Mouse (Mus musculus): ENCODE measurements at regions not wholly inside any gene's neighbourhood (a gene's known extent, or its start where the extent isn't known, plus 50 kb on each side); places are given as distances from the start of the nearest gene placed in this dataset.

DNA sequence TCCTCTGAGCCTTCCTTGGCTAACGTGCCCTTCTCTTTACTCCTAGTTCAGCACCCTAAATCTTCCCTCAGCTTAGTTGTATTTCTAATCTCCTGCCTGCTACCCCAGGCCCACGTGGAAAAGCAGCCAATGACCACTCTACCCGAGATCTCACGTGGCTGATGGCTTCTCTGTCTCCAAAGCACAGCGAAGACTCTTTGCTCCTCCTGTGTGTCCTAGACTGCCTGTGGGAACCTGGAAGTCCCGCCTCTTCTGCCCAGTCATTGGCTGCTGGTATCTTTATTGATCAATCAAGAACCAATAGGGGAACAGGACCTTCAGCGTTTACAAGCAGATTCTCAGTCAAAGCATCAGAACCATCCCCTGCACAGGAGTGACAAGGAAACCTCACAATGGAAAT lies 54.8 kb downstream of the Gm19935 start:
- Histone ChIP-seq H3K4me1 (ENCODE audit: control insufficient read depth, insufficient read depth, low read length) (no peaks in the 10 kb centered on the region), H3K4me2 (ENCODE audit: low read depth, low read length) (no peak overlapping the region), H3K9me3 (ENCODE audit: control insufficient read depth, low read length) (no peaks in the 10 kb centered on the region), H3K27ac (ENCODE audit: low read length) (no peak overlapping the region), H3K9ac (ENCODE audit: low read depth, low read length) (no peak overlapping the region), H3K4me3 (ENCODE audit: low read length) (no peak overlapping the region), H3K36me3 (ENCODE audit: control insufficient read depth, insufficient read depth, low read length) (no peaks in the 10 kb centered on the region), H3K27me3 (replicated peaks; ENCODE audit: control insufficient read depth, insufficient read depth, low read length) (no peaks in the 10 kb centered on the region)
- 75% methylated on average over 7 of the region's 7 CpGs for WGBS
- no peak for ATAC-seq

DNA sequence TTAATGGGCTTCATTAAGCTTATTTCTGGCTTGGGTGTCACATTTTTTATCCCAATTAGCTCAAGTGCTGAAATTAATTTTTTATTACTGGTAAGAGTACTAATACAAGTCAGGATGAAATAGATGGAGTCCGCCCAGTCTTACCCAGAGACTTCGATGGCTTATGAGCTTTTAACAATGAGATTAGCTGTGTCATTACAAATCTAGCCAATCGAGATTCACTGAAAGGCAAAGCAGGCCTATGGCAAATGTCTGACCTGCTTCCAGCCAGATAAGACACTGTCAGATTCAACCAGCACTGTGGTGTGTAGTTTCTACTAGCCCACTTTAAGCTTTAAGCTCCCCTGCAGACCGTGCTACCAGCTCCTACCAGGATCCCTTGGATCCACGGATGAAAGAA lies 55.2 kb downstream of the Gm19935 start:
- WGBS: 89% methylated on average over 5 of the region's 5 CpGs
- ATAC-seq: no peak
- no peak overlapping the region for H3K27ac ChIP-seq (ENCODE audit: low read length)
- H3K9me3 ChIP-seq (ENCODE audit: control insufficient read depth, low read length): no peaks in the 10 kb centered on the region
- H3K36me3 ChIP-seq (ENCODE audit: control insufficient read depth, insufficient read depth, low read length): no peaks in the 10 kb centered on the region
- H3K9ac ChIP-seq (ENCODE audit: low read depth, low read length): no peak overlapping the region
- H3K4me1 ChIP-seq (ENCODE audit: control insufficient read depth, insufficient read depth, low read length): no peaks in the 10 kb centered on the region
- H3K4me3 ChIP-seq (ENCODE audit: low read length): no peak overlapping the region
- no peak overlapping the region for H3K4me2 ChIP-seq (ENCODE audit: low read depth, low read length)
- no peaks in the 10 kb centered on the region for H3K27me3 ChIP-seq (replicated peaks; ENCODE audit: control insufficient read depth, insufficient read depth, low read length)

DNA sequence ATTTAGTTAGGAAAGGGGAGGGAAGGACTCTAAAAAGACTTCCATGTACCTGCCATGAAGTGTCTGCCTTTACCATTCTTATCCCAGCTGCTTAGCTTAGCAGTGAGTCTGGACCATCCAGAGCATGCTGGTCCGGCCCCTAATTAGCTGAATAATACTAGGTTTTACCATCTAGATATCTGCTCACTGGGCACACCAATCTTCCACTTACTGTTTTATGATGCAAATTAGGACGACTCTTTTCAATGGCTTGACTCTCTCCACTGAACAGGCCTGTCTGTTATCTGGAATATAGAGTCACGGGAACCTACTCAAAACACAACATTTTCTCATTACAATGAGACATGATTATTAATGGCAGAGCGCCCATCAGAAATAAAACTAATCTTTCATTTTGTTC lies 55.7 kb downstream of the Gm19935 start:
- Histone ChIP-seq H3K27me3 (replicated peaks; ENCODE audit: control insufficient read depth, insufficient read depth, low read length) (no peaks in the 10 kb centered on the region), H3K9me3 (ENCODE audit: control insufficient read depth, low read length) (no peaks in the 10 kb centered on the region), H3K9ac (ENCODE audit: low read depth, low read length) (no peak overlapping the region), H3K4me3 (ENCODE audit: low read length) (no peak overlapping the region), H3K4me1 (ENCODE audit: control insufficient read depth, insufficient read depth, low read length) (no peaks in the 10 kb centered on the region), H3K36me3 (ENCODE audit: control insufficient read depth, insufficient read depth, low read length) (no peaks in the 10 kb centered on the region), H3K27ac (ENCODE audit: low read length) (no peak overlapping the region), H3K4me2 (ENCODE audit: low read depth, low read length) (no peak overlapping the region)
- 78% methylated on average over 4 of the region's 4 CpGs for WGBS
- no peak for ATAC-seq

DNA sequence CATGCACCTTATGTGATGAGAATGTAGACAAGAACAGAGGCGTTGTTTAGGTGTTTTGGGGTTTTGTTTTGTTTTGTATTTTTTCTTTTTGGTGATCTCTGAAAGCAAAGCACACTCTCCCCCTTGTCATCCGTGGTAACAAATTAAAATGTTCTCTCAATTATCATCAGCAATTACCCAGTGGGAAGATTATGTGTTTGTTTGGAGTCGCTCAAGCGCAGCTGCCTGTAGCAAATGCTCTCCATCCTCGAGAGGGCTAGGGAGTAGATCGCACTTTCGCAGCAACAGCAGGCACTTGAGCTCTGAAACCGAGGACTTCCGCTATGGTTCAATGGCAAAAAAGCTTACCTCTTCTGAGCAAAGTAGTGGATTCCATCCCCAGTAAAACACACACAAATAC lies 57.7 kb downstream of the Gm19935 start:
- Histone ChIP-seq H3K9me3 (ENCODE audit: control insufficient read depth, low read length) (no peaks in the 10 kb centered on the region), H3K27me3 (replicated peaks; ENCODE audit: control insufficient read depth, insufficient read depth, low read length) (no peaks in the 10 kb centered on the region), H3K36me3 (ENCODE audit: control insufficient read depth, insufficient read depth, low read length) (no peaks in the 10 kb centered on the region), H3K27ac (ENCODE audit: low read length) (no peak overlapping the region), H3K9ac (ENCODE audit: low read depth, low read length) (no peak overlapping the region), H3K4me2 (ENCODE audit: low read depth, low read length) (no peak overlapping the region), H3K4me1 (ENCODE audit: control insufficient read depth, insufficient read depth, low read length) (no peaks in the 10 kb centered on the region), H3K4me3 (ENCODE audit: low read length) (no peak overlapping the region)
- WGBS: 81% methylated on average over 9 of the region's 9 CpGs
- ATAC-seq: no peak

DNA sequence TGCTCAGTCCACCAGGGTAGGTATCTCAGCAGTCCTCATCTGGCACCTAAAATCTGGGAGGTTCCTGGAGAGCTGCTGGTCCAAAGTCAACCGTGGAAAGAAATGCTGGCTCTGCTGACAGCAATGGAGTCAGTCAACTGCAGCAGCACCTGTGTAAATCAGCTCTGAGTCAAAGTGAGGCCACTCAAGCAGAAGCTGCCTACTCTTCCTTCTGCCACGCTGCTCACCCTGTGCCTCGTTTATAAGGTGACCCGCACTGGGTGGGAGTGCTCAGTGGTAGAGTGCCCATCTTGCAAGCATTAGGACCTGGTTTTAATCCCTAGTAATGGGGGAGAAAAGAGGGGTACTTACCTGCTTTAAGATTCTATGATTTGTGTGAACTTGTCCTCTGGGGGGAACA lies 62.2 kb downstream of the Gm19935 start:
- H3K36me3 ChIP-seq (ENCODE audit: control insufficient read depth, insufficient read depth, low read length): no peaks in the 10 kb centered on the region
- no peak overlapping the region for H3K27ac ChIP-seq (ENCODE audit: low read length)
- no peaks in the 10 kb centered on the region for H3K4me1 ChIP-seq (ENCODE audit: control insufficient read depth, insufficient read depth, low read length)
- no peak overlapping the region for H3K4me3 ChIP-seq (ENCODE audit: low read length)
- WGBS: 80% methylated on average over 4 of the region's 4 CpGs
- no peak overlapping the region for H3K9ac ChIP-seq (ENCODE audit: low read depth, low read length)
- no peak overlapping the region for H3K4me2 ChIP-seq (ENCODE audit: low read depth, low read length)
- no peak for ATAC-seq
- H3K27me3 ChIP-seq (replicated peaks; ENCODE audit: control insufficient read depth, insufficient read depth, low read length): no peaks in the 10 kb centered on the region
- H3K9me3 ChIP-seq (ENCODE audit: control insufficient read depth, low read length): no peaks in the 10 kb centered on the region

DNA sequence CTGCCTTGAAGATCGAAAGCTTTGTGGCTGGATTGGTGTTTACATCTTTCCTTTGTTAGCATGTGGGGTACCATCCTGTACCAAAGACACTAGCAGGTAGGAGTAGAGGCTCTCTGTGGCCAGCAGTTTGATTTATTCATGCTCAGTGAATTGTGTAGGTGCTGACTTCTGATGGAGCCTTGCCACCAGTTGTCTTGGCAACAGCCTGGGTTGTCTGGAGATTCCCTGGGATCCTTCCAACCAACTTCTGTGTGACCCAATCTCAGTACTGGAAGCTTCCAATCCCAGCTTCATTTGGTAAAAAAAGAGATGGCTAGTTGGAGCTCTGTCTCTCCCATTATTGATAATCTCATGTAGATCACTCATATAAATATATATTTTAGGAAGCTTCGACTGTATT lies 73.6 kb downstream of the Gm19935 start:
- H3K4me2 ChIP-seq (ENCODE audit: low read depth, low read length): no peak overlapping the region
- no peaks in the 10 kb centered on the region for H3K27me3 ChIP-seq (replicated peaks; ENCODE audit: control insufficient read depth, insufficient read depth, low read length)
- H3K36me3 ChIP-seq (ENCODE audit: control insufficient read depth, insufficient read depth, low read length): no peaks in the 10 kb centered on the region
- H3K9ac ChIP-seq (ENCODE audit: low read depth, low read length): no peak overlapping the region
- 91% methylated on average over 2 of the region's 2 CpGs for WGBS
- no peak for ATAC-seq
- no peaks in the 10 kb centered on the region for H3K4me1 ChIP-seq (ENCODE audit: control insufficient read depth, insufficient read depth, low read length)
- no peak overlapping the region for H3K27ac ChIP-seq (ENCODE audit: low read length)
- no peaks in the 10 kb centered on the region for H3K9me3 ChIP-seq (ENCODE audit: control insufficient read depth, low read length)
- H3K4me3 ChIP-seq (ENCODE audit: low read length): no peak overlapping the region

DNA sequence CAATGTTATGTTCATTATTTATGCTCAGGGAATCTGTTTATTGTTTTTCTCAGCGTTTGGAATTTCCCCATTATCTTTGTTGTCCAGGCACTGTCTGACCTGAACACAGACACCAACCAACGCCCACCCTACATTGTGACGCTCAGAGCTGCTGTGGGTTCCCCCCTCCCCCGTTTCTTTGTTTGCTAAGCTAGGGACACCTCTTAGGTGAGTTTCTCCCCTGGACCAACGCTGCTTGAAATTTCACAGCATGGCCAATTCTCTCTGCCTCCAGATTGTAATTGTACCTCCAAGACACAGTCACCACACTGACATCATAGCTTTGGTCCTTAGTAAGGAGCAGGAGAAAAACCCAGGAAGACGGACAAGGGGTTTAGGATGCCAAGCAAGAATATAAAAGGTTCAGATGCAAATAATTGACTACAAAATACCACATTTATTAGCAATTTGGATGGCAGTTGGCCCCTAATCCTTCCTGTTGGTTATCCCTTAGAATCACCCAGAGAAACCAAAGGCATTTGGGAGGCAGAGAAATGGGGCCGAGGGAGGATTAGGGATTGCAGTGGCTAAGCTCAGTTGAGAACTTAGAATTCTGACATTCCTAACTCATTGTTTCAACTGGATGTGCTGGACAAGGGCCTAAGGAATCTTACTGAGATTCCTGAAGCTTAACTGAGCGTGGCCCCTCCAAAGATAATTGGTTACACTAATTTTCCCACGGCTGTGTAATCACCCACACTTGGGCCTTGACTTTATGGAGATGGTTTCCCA lies 76.0 kb downstream of the Gm19935 start:
- WGBS: 51% methylated on average over 9 of the region's 9 CpGs
- no peaks in the 10 kb centered on the region for H3K27me3 ChIP-seq (replicated peaks; ENCODE audit: control insufficient read depth, insufficient read depth, low read length)
- H3K27ac ChIP-seq (ENCODE audit: low read length): no peak overlapping the region
- H3K4me1 ChIP-seq (ENCODE audit: control insufficient read depth, insufficient read depth, low read length): no peaks in the 10 kb centered on the region
- no peaks in the 10 kb centered on the region for H3K9me3 ChIP-seq (ENCODE audit: control insufficient read depth, low read length)
- no peak overlapping the region for H3K9ac ChIP-seq (ENCODE audit: low read depth, low read length)
- no peaks in the 10 kb centered on the region for H3K36me3 ChIP-seq (ENCODE audit: control insufficient read depth, insufficient read depth, low read length)
- H3K4me3 ChIP-seq (ENCODE audit: low read length): no peak overlapping the region
- H3K4me2 ChIP-seq (ENCODE audit: low read depth, low read length): no peak overlapping the region
- no peak for ATAC-seq

DNA sequence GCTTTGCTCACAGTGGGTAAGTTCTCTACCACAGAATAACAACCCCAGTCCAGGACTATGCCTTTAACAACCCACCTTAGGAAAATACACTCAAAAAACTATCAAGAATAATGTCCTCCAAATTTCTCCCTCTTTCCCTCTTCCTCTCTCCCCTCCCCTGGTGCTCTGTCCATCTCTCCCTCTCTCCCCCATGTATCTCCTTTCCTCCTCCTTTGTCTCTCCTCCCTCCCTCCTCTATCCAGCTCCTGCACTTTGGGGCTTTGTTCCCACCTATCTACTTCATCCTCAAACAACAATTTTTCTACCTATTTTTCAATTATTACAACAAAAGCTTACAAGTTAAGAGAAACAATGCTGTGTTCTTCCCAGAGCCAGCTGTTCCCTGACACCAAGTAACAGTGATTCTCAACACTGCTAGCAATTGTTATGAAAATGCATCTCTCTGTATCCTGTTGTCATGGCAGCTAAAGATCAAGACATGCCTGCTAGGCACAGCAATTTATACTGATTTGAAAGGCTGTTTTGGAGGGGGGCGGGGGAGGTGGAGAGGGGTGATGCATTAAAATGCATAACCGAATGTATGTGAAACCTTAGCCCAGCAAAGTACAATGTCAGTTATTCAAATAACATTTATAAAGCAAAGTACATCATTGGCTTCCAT lies 76.8 kb downstream of the Gm19935 start:
- WGBS: 57% methylated on average over 2 of the region's 2 CpGs

DNA sequence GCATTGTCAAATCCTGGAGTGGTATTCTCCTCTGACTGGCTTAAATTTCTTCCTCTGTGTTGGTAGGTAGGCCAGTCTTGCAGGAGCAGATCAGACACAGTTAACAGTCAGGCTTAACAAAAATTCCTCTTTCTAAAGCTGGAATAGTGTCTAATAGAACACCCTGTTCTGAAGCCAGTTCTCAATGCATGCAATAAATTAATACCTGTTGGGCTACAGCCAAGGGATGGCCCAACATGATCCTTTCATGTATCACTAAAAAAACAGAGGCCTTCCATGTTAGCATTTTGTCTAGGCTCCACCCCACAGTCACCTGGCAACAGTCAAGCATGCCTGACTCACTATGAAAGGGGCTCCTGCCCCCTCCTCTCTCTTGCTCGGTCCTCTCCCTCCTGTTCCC lies 89.2 kb downstream of the Gm19935 start:
- Histone ChIP-seq H3K27me3 (replicated peaks; ENCODE audit: control insufficient read depth, insufficient read depth, low read length) (no peaks in the 10 kb centered on the region), H3K36me3 (ENCODE audit: control insufficient read depth, insufficient read depth, low read length) (no peaks in the 10 kb centered on the region), H3K4me2 (ENCODE audit: low read depth, low read length) (no peak overlapping the region), H3K9me3 (ENCODE audit: control insufficient read depth, low read length) (no peaks in the 10 kb centered on the region), H3K4me1 (ENCODE audit: control insufficient read depth, insufficient read depth, low read length) (no peaks in the 10 kb centered on the region), H3K4me3 (ENCODE audit: low read length) (no peak overlapping the region), H3K27ac (ENCODE audit: low read length) (no peak overlapping the region), H3K9ac (ENCODE audit: low read depth, low read length) (no peak overlapping the region)
- 46% methylated on average over 1 of the region's 1 CpGs for WGBS
- ATAC-seq: no peak

More for the DNA sequence above, 76.8 kb downstream of the Gm19935 start:
- Histone ChIP-seq H3K9ac (ENCODE audit: low read depth, low read length) (no peak overlapping the region), H3K36me3 (ENCODE audit: control insufficient read depth, insufficient read depth, low read length) (no peaks in the 10 kb centered on the region), H3K27ac (ENCODE audit: low read length) (no peak overlapping the region), H3K4me2 (ENCODE audit: low read depth, low read length) (no peak overlapping the region), H3K4me1 (ENCODE audit: control insufficient read depth, insufficient read depth, low read length) (no peaks in the 10 kb centered on the region), H3K27me3 (replicated peaks; ENCODE audit: control insufficient read depth, insufficient read depth, low read length) (no peaks in the 10 kb centered on the region), H3K9me3 (ENCODE audit: control insufficient read depth, low read length) (no peaks in the 10 kb centered on the region), H3K4me3 (ENCODE audit: low read length) (no peak overlapping the region)
- ATAC-seq: no peak

All from intestine, embryonic 16.5 days (tissue).